Mouse (Mus musculus) liver, embryonic 15.5 days (tissue): Measurements from ENCODE around the gene Unc93a. TPM values are rescaled to one million over a fixed set of nuclear protein-coding genes. Genes with fewer than 3 reads are reported as not detected.
"Not testable (repeated sequence)": the region's sequence is repeated elsewhere in the genome, so short reads cannot be mapped to it uniquely, and the experiment has no call there.

Experiments
- ATAC-seq: fragments of 200-750 bp; cut with Nextera tagmentation; 2 replicates; pipeline ENCODE4 v1.8.0; 2017; ENCODE audit warnings: moderate number of reproducible peaks, mild to moderate bottlenecking, moderate library complexity; ENCODE audit not compliant: insufficient read depth
- H3K27ac ChIP-seq: fragments of 300-500 bp; sonication (generic); replicated peaks from 2 replicates; pipeline ENCODE4 v1.5.1; 2015; ENCODE audit warnings: mild to moderate bottlenecking, inconsistent platforms
- H3K27me3 ChIP-seq: fragments of 300-500 bp; sonication (generic); 2 replicates; pipeline ENCODE4 v1.6.1; 2015; ENCODE audit warnings: mild to moderate bottlenecking, inconsistent platforms
- H3K36me3 ChIP-seq: fragments of 300-500 bp; sonication (generic); replicated peaks from 2 replicates; pipeline ENCODE4 v1.6.1; 2015; ENCODE audit warnings: moderate library complexity, mild to moderate bottlenecking, inconsistent platforms
- H3K4me1 ChIP-seq: fragments of 300-500 bp; sonication (generic); replicated peaks from 2 replicates; pipeline ENCODE4 v1.6.1; 2015; ENCODE audit warnings: inconsistent platforms
- H3K4me2 ChIP-seq: fragments of 300-500 bp; sonication (generic); 2 replicates; pipeline ENCODE4 v1.6.1; 2015; ENCODE audit warnings: moderate library complexity, mild to moderate bottlenecking, inconsistent platforms
- H3K4me3 ChIP-seq: fragments of 300-500 bp; sonication (generic); replicated peaks from 2 replicates; pipeline ENCODE4 v1.5.1; 2015; ENCODE audit warnings: mild to moderate bottlenecking, inconsistent platforms
- H3K9ac ChIP-seq: fragments of 300-500 bp; sonication (generic); 2 replicates; pipeline ENCODE4 v1.6.1; 2015; ENCODE audit warnings: moderate library complexity, mild to moderate bottlenecking, inconsistent platforms
- H3K9me3 ChIP-seq: fragments of 300-500 bp; sonication (generic); replicated peaks from 2 replicates; pipeline ENCODE4 v1.6.1; 2016; ENCODE audit warnings: inconsistent platforms
- WGBS: fragments of 180-500 bp; shearing (Covaris S2); methylation state at CpG from one replicate; pipeline ENCODE4 v1.1.7; 2015; ENCODE audit warnings: mixed read lengths; ENCODE audit not compliant: insufficient replicate concordance; 5-methylcytosine and 5-hydroxymethylcytosine counted together
- polyA plus RNA-seq: library from polyadenylated mRNA; unstranded; fragments of >200 nt; fragmentation: Nextera tagmentation; extraction: Ambion mirVana; gene quantifications from 2 replicates; pipeline ENCODE4 v1.2.1, GENCODE M21; 2015

Gene Unc93a
- not detected in 2 replicates for polyA plus RNA-seq

DNA sequence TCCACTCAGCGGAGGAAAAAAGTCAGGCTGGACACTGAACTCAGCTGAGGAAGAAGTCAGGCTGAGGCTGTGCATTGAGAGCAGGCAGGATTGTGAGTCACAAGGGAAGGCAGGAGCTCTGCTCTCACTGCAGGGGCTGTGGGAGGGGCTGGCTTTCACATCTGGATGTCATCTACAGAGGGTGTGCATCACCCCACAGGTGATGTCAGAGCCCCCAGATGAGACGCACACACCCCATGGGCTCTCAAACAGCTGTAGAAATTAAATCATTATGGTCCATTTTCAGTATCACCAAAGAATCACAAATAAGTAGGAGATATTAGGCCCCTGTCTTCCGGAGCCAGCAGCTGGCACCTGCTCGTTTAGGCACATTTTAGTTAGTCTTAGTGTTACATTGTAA is at the start of gene Unc93a:
Unc93a (minus strand) TSS at position 101 of the 400 bp plus-strand sequence.
- H3K9me3 ChIP-seq, H3K27me3 ChIP-seq, H3K4me1 ChIP-seq, H3K9ac ChIP-seq, H3K4me2 ChIP-seq, H3K4me3 ChIP-seq, H3K36me3 ChIP-seq, H3K27ac ChIP-seq, ATAC-seq: not testable (repeated sequence)
- 72% methylated on average over 3 of the region's 4 CpGs for WGBS

GRCm38 (mm10) chr17:13180491-13180890 is 48.9 kb upstream of the Unc93a start:
- not testable (repeated sequence) for H3K4me1 ChIP-seq, H3K27ac ChIP-seq, H3K9ac ChIP-seq, H3K27me3 ChIP-seq, ATAC-seq, H3K4me2 ChIP-seq, H3K36me3 ChIP-seq, H3K4me3 ChIP-seq, H3K9me3 ChIP-seq
- WGBS = 72% methylated on average over 5 of the region's 5 CpGs

DNA sequence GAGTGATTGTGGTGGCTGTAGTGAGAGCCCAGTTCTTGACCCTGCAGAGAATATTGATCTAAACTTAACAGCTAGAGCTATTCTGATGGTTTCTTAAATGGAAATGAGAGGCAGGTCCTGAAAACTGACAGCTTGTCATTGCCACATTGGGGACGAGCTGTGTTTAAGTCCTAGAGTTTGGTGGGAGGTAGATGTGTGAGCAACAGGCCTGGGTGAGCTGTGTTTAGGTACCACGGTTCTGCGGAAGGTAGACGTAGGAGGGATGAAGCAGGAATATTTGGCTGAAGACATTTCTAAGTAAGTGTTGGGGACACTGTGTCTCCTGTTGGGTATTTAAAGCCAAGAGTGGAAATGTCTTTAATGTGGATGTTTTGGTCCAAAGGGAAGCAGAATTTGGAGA is 47.4 kb upstream of the Unc93a start:
- not testable (repeated sequence) for H3K27me3 ChIP-seq, H3K4me3 ChIP-seq, H3K27ac ChIP-seq, H3K4me1 ChIP-seq, H3K9ac ChIP-seq, H3K9me3 ChIP-seq, H3K36me3 ChIP-seq, ATAC-seq, H3K4me2 ChIP-seq
- WGBS = 67% methylated on average over 4 of the region's 4 CpGs

DNA sequence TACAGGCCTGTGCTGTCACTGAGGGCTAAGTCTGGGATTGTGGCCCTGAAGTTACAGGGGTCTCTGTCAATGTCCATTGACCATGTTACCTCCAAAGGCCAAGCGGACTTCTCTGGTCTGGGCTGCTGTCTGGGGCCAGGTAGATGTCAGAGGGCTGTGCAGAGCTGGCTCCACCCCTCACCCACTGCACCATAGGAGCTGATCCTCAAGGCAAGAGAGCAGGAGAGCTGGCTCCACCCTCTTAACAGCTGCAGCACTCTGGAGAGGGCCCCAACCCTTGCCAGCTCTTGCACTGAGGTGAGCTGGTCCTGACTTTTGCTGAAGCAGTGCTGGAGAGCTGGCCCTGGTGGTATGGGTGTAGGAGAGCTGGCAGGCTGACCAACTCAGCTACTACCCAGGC is 46.2 kb upstream of the Unc93a start:
- H3K4me3 ChIP-seq, H3K36me3 ChIP-seq, H3K9me3 ChIP-seq, H3K9ac ChIP-seq, H3K27me3 ChIP-seq, H3K4me2 ChIP-seq, H3K4me1 ChIP-seq, ATAC-seq, H3K27ac ChIP-seq: not testable (repeated sequence)
- WGBS = 16% methylated on average over 1 of the region's 1 CpGs

DNA sequence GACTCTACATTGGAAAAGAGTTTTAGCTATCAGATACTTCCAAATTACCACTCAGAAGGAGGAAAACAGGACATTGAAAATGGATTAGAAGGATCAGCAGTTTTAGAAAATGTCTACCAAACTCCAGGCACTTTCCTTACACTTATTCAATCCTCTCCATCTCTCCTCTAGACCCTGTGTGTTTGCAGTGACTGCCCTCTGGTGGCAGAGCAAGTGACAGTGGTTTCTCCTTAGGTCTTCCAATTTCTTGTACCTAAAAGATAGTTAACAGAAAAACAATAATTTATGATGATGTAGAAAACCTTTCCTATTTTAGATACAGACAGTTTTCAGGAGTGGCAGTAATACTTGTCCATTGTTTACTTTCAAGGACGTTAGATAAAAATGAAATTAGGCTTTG is 44.0 kb upstream of the Unc93a start:
- not testable (repeated sequence) for H3K9me3 ChIP-seq, H3K9ac ChIP-seq, ATAC-seq, H3K27me3 ChIP-seq, H3K4me3 ChIP-seq, H3K4me2 ChIP-seq, H3K4me1 ChIP-seq, H3K27ac ChIP-seq, H3K36me3 ChIP-seq
- WGBS = 38% methylated on average over 1 of the region's 1 CpGs

- 33% methylated on average over 2 of the region's 3 CpGs for whole genome bisulfite sequencing
- H3K4me2 ChIP-seq, H3K27me3 ChIP-seq, H3K36me3 ChIP-seq, H3K4me3 ChIP-seq, H3K27ac ChIP-seq, ATAC-seq, H3K9ac ChIP-seq, H3K9me3 ChIP-seq, H3K4me1 ChIP-seq: not testable (repeated sequence)
Observed at GRCm38 (mm10) chr17:13174029-13174428, 42.4 kb upstream of the Unc93a start.

- H3K27me3 ChIP-seq, H3K36me3 ChIP-seq, ATAC-seq, H3K4me3 ChIP-seq, H3K4me1 ChIP-seq, H3K9ac ChIP-seq, H3K27ac ChIP-seq, H3K4me2 ChIP-seq, H3K9me3 ChIP-seq: not testable (repeated sequence)
- WGBS = 51% methylated on average over 6 of the region's 6 CpGs
Observed at GRCm38 (mm10) chr17:13173578-13173977, 42.0 kb upstream of the Unc93a start.

- not testable (repeated sequence) for ATAC-seq, H3K4me1 ChIP-seq, H3K27me3 ChIP-seq, H3K27ac ChIP-seq, H3K36me3 ChIP-seq, H3K4me2 ChIP-seq, H3K4me3 ChIP-seq, H3K9ac ChIP-seq, H3K9me3 ChIP-seq
- 65% methylated on average over 7 of the region's 7 CpGs for WGBS
Observed at GRCm38 (mm10) chr17:13146128-13146527, 14.5 kb upstream of the Unc93a start.

DNA sequence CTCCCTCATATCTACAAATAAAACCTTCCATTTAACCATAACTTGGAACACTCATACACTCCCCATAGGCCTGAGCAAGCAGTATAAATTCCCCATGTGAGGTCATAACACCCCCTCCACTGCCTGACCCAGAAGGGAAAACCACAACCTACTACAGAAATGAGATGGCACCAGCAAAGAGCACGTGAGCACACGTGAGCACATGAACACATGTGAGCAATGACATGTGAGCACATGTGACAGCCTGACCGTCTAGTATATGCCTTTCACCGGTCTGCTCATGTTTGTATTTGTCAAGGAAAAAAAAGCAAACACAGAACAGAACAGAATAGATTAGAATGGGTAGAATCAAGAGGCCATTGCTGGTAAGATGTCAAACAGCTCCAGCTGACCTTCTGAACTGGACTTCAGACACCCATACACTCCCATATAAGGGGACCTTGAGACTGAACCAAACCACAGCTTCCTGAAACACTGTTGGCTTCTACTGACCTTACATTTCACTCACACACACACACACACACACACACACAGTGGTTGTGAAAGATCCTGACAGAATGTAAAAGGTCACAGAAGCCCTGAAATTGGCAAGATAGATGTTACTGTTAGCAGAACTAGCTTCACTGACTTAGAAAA is 13.1 kb upstream of the Unc93a start:
- not testable (repeated sequence) for H3K4me3 ChIP-seq, H3K4me1 ChIP-seq, H3K27me3 ChIP-seq, H3K9ac ChIP-seq, H3K36me3 ChIP-seq, H3K27ac ChIP-seq, H3K9me3 ChIP-seq, H3K4me2 ChIP-seq, ATAC-seq
- WGBS = 55% methylated on average over 4 of the region's 4 CpGs

DNA sequence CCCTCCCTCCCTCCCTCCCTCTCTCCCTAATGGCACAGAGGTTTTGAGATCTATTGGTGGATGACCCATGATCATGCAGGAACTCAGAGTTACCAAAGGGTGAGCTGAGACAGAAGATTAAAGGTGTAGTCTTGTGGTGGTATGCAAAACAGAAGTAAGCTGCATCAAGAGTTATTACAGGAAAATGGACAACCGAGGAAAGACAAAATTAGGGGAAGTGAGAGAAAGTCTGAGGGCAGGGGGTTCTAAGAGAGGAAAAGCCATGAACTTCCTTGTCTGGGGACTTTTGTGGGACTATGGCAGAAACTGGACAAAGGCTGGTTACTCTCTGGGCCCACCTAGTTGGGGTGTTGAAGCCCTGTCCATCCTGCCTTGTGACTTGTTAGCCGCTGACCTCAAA is 11.1 kb upstream of the Unc93a start:
- not testable (repeated sequence) for H3K9ac ChIP-seq, H3K36me3 ChIP-seq, H3K27me3 ChIP-seq, H3K27ac ChIP-seq, H3K9me3 ChIP-seq, H3K4me1 ChIP-seq, ATAC-seq, H3K4me2 ChIP-seq, H3K4me3 ChIP-seq
- WGBS = no CpG with 5 or more reads among the region's 2 CpGs

DNA sequence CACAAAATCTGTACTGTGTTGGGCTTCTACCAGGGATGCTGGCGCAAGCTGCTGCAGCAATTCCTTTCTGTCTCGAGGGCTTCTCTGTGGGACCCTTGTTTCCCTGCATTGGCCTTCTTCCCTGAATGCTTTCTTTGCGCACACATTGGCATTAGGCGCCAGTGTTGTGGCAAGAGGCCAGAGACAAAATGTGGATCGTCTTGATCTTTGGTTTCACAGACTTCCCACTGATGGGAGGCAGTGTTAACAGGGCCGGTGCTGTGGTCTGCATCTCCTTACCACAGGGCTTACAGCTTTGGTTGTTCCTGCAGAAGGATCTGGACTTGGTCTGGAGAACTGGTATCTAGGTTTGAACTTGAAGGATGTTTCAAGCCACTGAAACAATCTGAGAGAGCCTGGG is 3.7 kb upstream of the Unc93a start:
- H3K27ac ChIP-seq, H3K27me3 ChIP-seq, H3K36me3 ChIP-seq, H3K4me3 ChIP-seq, ATAC-seq, H3K9ac ChIP-seq, H3K4me1 ChIP-seq, H3K4me2 ChIP-seq, H3K9me3 ChIP-seq: not testable (repeated sequence)
- WGBS = 77% methylated on average over 2 of the region's 6 CpGs

DNA sequence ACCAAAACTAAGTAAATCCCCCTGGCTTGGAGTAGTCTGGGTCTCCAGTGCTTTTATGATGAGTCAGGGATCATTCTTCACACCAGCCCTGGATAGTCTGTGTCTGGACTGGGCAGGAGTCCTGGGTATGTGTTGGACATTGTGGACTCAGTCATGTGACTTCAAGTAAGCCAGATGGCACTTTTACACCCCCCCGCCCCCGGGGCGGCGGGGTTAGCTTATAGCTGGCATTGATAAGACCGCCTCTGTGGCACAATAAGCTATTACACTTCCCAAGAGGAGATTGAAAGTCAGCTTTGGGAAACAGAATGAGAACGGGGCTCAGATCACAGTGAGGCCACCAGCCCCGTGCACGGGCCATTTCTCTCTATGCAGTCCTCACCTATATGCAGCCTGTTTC is 742 bp upstream of the Unc93a start:
- 65% methylated on average over 8 of the region's 8 CpGs for WGBS
- H3K27me3 ChIP-seq, H3K4me3 ChIP-seq, H3K4me1 ChIP-seq, H3K4me2 ChIP-seq, H3K36me3 ChIP-seq, H3K9ac ChIP-seq, ATAC-seq, H3K9me3 ChIP-seq, H3K27ac ChIP-seq: not testable (repeated sequence)
